Mouse (Mus musculus): ENCODE results near the gene Abhd18.
A peak's percentile ranks its signal among the peaks of the same experiment; 100 is the strongest.

The Abhd18 gene

GRCm38 (mm10) chr3:40950601-40951201 lies 103.9 kb downstream of the Abhd18 start:
- DNase-seq (ENCODE audit: low spot score in 2 of 2): peak in 1 of 2 experiments; percentile 24

GRCm38 (mm10) chr3:40951365-40951764 lies 104.6 kb downstream of the Abhd18 start:
- DNase-seq (ENCODE audit: low spot score in 2 of 2): no peak

GRCm38 (mm10) chr3:40952606-40953005 lies 105.8 kb downstream of the Abhd18 start:
- no peak for DNase-seq (ENCODE audit: low spot score in 2 of 2)

GRCm38 (mm10) chr3:40954792-40955191 lies 108.0 kb downstream of the Abhd18 start:
- no peak for DNase-seq (ENCODE audit: low spot score in 2 of 2)

- no peak for DNase-seq (ENCODE audit: low spot score in 2 of 2)
Observed at GRCm38 (mm10) chr3:40958831-40959230, 112.1 kb downstream of the Abhd18 start.

- no peak for DNase-seq (ENCODE audit: low spot score in 2 of 2)
Observed at GRCm38 (mm10) chr3:40980758-40981157, 134.0 kb downstream of the Abhd18 start.

- no peak for DNase-seq (ENCODE audit: low spot score in 2 of 2)
Observed at GRCm38 (mm10) chr3:40987539-40987938, 140.8 kb downstream of the Abhd18 start.
